Mouse (Mus musculus): ENCODE results near the gene Plekhj1. TPM values are rescaled to one million over a fixed set of nuclear protein-coding genes. Genes with fewer than 3 reads are reported as not detected.

The Plekhj1 gene
- polyA plus RNA-seq (2016; fragmentation: Nextera tagmentation; extraction: Ambion mirVana), result 139 TPM in 2 replicates

DNA sequence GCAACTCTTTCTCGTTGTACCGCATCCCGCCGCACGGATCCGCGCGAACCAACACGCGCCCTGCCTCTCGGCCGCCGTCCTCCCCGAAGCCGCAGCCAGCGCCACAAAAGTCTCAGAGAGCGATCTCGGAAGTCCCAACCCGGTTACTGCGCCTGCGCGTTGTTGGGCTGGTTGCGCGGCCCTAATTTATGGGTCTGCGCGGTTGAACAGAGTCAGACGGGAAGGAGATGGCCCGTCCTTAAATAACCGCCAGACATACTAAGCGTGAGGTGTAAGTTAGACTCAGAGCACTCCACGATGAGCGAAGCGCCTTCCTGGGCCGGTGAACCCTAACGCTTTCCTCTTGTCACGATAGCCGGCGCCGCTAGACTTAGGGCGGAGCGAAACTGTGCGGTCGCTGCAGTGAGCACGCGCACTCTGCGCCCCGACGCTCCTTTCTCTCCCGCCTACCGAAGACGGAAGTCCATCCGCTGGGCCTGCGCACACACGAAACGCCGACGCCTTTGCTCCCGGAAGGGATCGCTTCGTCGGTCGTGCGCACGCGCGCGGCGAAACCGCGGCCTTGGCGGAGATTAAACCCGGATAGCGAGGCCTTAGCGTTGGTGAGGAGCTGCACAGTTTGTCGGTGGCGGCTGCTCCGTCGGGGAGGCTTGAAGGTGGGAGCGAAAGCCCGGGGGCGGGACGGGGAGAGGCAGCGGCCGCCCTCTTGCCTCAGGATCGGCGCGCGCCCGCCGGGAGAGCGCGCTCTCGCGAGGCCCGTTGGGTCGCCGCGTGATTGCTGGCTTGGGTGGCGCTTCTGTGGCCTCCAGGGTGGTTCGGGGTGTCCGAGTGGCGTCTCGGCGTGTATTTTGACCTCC lies at the start of gene Plekhj1, which contains the start of gene Sf3a2:
Plekhj1 (minus strand) TSS at position 477 of the 857 bp plus-strand sequence.
Sf3a2 (plus strand) TSS at position 49 of the 857 bp plus-strand sequence.
- peak; percentile 93 for ATAC-seq (ENCODE audit: low FRiP score)
- H3K36me3 ChIP-seq, result peaks cover 60% of the 10 kb centered on the region
- H3K4me2 ChIP-seq (replicated peaks), result peak within 1 kb of the TSS; percentile 95
- H3K9ac ChIP-seq, result peak within 1 kb of the TSS; percentile 98
- H3K4me1 ChIP-seq, result peaks cover 28% of the 10 kb centered on the region
- H3K4me3 ChIP-seq, result peak within 1 kb of the TSS; percentile 89
- H3K27ac ChIP-seq, result peak within 1 kb of the TSS; percentile 97
- H3K9me3 ChIP-seq (replicated peaks), result no peaks in the 10 kb centered on the region
- no peaks in the 10 kb centered on the region for H3K27me3 ChIP-seq
- under 1% methylated on average over 102 of the region's 104 CpGs for WGBS

DNA sequence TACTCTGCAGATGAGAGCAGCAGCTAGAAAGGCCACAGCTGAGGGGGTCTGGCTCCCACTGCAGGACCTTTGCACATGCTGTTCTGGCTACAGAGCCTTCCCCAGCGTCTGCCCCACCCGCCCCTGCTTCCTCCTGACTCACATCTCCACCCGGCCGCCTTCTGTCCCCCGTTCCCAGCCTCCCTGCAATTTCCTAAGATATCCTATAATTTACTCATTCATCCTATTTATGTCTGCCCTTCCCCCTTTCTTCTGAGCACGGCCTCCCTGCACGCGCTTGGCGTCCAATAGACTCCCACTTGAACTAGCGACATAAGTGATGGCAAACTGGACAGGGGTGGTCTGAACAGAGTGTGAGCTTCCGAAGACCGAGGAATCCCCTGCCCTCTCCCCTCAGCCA lies 47.3 kb upstream of the Plekhj1 start:
- Histone ChIP-seq H3K27ac (no peak overlapping the region), H3K27me3 (peaks cover 53% of the 10 kb centered on the region), H3K4me1 (peaks cover 13% of the 10 kb centered on the region), H3K9me3 (replicated peaks) (no peaks in the 10 kb centered on the region), H3K9ac (no peak overlapping the region), H3K4me3 (no peak overlapping the region), H3K4me2 (replicated peaks) (no peak overlapping the region), H3K36me3 (no peaks in the 10 kb centered on the region)
- WGBS, result 80% methylated on average over 11 of the region's 12 CpGs
- ATAC-seq (ENCODE audit: low FRiP score), result no peak

DNA sequence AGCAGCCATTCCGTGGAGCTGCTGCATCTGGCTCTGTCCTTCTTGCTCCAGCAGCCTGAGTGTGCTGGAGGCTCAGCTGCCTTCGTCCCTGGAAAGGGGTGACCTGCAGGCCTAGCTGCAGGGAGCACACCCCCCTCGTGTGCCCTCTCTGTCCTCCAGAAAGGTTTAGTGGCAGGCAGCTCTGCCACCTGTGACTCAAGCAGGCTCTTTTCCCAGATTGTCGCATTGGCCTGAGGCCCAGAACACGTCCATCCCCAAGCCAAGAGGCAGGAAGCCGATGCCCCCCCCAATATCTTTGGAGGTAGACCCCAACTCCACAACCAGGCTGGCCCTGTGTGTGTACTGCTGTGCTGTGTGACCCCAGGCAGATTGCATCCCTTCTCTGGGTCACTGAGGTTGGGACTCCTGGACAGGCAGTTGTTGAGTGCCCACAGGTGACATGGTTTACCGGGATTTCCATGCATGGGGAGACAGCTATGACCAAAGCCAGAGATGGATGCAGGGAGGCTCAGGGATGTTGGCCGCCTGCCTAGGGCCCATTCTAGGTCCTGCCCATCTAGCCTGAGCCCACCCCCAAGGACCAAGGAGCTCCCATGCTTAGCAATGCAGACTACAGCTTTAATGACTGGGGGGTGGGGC lies 46.7 kb upstream of the Plekhj1 start:
- H3K9ac ChIP-seq, result no peak overlapping the region
- H3K27me3 ChIP-seq, result peaks cover 54% of the 10 kb centered on the region
- 64% methylated on average over 8 of the region's 8 CpGs for WGBS
- H3K4me2 ChIP-seq (replicated peaks), result no peak overlapping the region
- H3K27ac ChIP-seq, result no peak overlapping the region
- H3K36me3 ChIP-seq, result no peaks in the 10 kb centered on the region
- H3K9me3 ChIP-seq (replicated peaks), result no peaks in the 10 kb centered on the region
- no peak overlapping the region for H3K4me3 ChIP-seq
- H3K4me1 ChIP-seq, result peaks cover 13% of the 10 kb centered on the region
- no peak for ATAC-seq (ENCODE audit: low FRiP score)

DNA sequence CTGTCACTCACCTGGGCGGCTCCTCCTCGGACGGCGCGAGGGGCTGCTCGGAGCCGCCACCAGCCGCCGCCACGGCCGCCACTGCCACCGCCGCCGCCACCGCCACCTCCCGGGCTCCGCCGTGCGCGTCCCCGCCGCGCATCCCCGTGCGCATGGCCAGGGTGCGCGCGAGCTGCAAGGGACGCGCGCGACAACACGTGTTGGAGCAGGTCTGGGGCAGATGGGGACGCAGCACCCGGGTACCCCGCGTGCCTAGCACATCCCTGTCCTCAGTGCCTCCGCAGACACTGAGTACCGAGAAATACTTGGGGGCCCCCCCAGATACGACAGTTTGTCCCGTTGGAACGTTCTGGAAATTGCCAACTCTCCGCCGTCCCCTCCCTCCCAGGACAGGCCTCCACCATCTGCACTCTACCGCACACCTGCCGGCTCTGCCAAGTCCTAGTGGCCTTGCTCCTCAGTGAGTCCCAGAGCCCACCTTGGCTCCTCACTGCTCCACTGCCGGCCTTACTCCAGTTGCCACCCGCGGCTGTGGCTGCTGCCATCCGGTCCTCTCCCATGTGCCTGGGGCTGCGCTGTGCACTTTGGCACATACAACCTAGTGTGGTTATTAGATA lies 45.6 kb upstream of the Plekhj1 start, which contains the start of gene Lingo3:
Lingo3 (minus strand) TSS at position 109 of the 617 bp plus-strand sequence.
- Histone ChIP-seq H3K4me3 (peak within 1 kb of the TSS; percentile 44), H3K27ac (no peak within 1 kb of the TSS), H3K4me1 (peaks cover 13% of the 10 kb centered on the region), H3K9ac (peak within 1 kb of the TSS; percentile 66), H3K27me3 (peaks cover 54% of the 10 kb centered on the region), H3K9me3 (replicated peaks) (no peaks in the 10 kb centered on the region), H3K36me3 (no peaks in the 10 kb centered on the region), H3K4me2 (replicated peaks) (peak within 1 kb of the TSS; percentile 79)
- no peak for ATAC-seq (ENCODE audit: low FRiP score)
- WGBS, result 4% methylated on average over 51 of the region's 51 CpGs

DNA sequence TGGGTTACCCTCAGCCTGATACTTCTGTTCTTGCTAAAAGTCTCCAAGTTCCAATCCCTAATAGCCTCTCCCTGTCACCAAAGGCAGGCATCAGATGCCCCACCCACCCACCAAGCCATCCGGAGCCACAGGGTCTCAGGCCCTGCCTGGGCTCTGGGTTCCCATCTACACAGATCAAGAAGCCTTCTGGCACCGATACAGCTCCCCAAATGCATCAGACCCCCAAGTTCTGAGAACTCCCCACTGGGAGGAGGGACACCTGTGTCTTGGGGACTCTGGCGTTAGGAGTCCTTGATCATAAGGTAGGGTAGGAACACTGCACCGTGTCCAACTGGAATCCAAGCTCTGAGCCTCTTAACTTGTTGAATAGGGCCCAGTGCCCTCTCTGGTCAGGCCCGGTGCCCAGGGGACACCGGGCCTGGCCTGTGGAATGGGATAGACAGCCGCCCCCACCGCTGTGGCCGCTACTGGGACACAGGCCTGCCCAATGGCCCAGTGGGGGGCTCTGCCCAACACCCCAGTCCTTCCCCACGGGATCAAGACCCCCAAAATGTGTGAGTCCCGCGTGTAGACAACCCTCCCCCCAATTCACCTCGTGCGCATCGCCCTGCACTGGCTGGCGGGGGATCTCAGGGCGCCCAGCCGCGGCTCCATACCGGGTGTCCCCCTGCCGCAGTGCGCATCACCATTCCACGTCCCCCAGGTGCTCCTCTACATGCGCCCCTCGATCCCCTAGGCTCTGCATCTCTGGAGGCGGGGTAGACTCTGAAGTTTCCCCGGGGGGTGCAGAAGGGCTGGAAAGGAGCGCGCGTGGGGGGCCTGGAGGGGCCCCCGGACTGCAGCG lies 44.9 kb upstream of the Plekhj1 start:
- Histone ChIP-seq H3K4me3 (peak overlapping the region; percentile 44), H3K27ac (no peak overlapping the region), H3K4me2 (replicated peaks) (peak overlapping the region; percentile 79), H3K4me1 (peaks cover 13% of the 10 kb centered on the region), H3K27me3 (peaks cover 54% of the 10 kb centered on the region), H3K9me3 (replicated peaks) (no peaks in the 10 kb centered on the region), H3K9ac (peak overlapping the region; percentile 66), H3K36me3 (no peaks in the 10 kb centered on the region)
- 9% methylated on average over 32 of the region's 32 CpGs for WGBS
- no peak for ATAC-seq (ENCODE audit: low FRiP score)

DNA sequence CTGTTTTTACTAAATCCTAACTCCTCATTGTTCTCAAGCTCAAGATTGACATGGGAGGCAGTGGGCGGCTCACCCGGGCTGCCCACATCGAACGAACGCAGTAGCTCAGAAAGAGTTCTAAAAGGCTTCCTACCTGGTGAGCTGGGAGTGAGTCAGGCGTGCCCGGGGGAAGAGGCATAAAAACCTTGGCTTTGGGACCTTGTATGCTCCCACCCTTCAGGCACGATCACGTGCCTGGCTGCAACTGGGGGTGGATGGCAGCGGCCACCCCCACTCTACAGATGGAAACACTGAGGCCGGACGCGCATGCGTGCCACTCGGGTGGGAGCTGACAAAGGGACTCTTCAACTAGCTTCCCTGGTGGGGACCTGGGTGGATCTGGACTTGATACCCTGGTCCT lies 43.9 kb upstream of the Plekhj1 start:
- Histone ChIP-seq H3K4me1 (peaks cover 13% of the 10 kb centered on the region), H3K36me3 (no peaks in the 10 kb centered on the region), H3K9me3 (replicated peaks) (no peaks in the 10 kb centered on the region), H3K4me3 (no peak overlapping the region), H3K27ac (no peak overlapping the region), H3K27me3 (peaks cover 56% of the 10 kb centered on the region), H3K4me2 (replicated peaks) (no peak overlapping the region), H3K9ac (no peak overlapping the region)
- no peak for ATAC-seq (ENCODE audit: low FRiP score)
- 80% methylated on average over 15 of the region's 15 CpGs for WGBS

DNA sequence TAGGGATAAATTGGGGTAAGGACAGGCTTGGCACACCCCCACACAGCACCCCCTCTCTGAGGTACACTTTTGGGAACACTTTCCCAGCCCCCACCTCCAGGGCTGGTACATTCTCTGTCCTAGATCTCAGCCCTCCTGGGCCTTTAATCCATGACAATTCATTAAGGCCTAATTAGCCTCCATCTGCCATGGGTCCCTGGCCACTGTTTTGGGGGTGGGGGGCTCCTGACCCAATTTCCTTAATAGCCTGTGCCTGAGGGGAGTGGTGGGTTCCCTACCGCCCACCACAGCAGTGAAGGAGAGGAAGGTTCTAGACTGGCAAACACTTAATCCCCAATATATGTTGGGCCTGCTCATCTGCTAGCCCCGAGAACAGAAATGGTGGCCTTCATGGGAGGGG lies 43.3 kb upstream of the Plekhj1 start:
- H3K27me3 ChIP-seq, result peaks cover 63% of the 10 kb centered on the region
- 87% methylated on average over 2 of the region's 2 CpGs for WGBS

DNA sequence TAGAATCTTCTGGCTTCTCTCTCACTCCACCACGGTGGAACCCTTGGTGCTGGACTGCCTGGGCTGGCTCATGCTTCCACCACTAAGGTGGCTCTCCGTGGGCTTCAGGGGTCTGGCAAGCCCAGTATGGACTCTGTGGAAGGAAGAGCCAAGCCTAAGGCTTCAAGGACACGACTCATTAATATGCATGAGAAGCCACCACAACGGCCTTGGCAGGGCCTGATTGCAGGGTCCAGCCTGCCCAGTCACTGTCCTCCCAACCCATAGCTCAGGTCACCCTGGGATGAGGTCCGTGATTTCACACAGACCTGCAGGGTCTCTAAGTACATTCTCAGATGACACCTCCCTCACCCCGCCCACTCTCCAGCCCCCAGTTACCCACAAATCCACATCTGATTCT lies 41.4 kb upstream of the Plekhj1 start:
- Histone ChIP-seq H3K9me3 (replicated peaks) (no peaks in the 10 kb centered on the region; the same call in 1 of the 2 replicates), H3K27ac (no peak overlapping the region), H3K4me3 (no peak overlapping the region), H3K27me3 (peaks cover 65% of the 10 kb centered on the region), H3K4me2 (replicated peaks) (no peak overlapping the region), H3K36me3 (no peaks in the 10 kb centered on the region), H3K9ac (no peak overlapping the region), H3K4me1 (peaks cover 23% of the 10 kb centered on the region)
- ATAC-seq (ENCODE audit: low FRiP score), result no peak
- 53% methylated on average over 6 of the region's 6 CpGs for WGBS

More for the DNA sequence above, 43.3 kb upstream of the Plekhj1 start:
- Histone ChIP-seq H3K4me1 (peaks cover 13% of the 10 kb centered on the region), H3K36me3 (no peaks in the 10 kb centered on the region), H3K9me3 (replicated peaks) (no peaks in the 10 kb centered on the region), H3K9ac (no peak overlapping the region), H3K4me2 (replicated peaks) (no peak overlapping the region), H3K27ac (no peak overlapping the region), H3K4me3 (no peak overlapping the region)
- no peak for ATAC-seq (ENCODE audit: low FRiP score)

DNA sequence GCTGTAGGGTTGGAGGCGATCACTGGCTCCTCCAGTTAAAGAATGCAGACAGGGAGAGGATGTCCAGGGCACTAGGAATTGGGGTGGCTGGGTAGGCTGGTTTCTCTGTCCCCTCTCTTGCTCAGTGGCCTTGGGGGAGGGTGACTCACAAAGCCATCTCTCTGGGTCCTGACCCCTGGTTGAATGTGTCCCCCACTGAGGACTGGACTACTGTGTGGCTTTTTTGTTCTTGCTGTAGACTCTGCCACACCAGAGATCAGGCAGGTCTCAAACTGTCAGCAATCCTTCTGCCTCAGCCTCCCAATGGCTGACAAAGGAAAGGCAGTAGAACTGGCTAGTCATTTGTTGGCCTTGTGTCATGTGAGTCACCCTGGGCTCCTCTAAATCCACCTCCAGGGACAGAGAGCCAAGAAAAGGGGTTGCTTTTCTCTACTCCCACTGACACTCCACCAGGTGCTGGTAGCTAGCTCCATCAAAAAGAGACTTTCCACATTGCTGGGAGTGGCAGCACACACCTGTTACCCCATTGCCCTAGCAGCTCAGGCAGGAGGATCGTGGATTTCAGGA lies 40.0 kb upstream of the Plekhj1 start:
- Histone ChIP-seq H3K4me2 (replicated peaks) (no peak overlapping the region), H3K4me3 (no peak overlapping the region), H3K27ac (no peak overlapping the region), H3K9ac (no peak overlapping the region), H3K4me1 (peaks cover 18% of the 10 kb centered on the region), H3K9me3 (replicated peaks) (no peaks in the 10 kb centered on the region; the same call in 1 of the 2 replicates), H3K27me3 (peaks cover 65% of the 10 kb centered on the region), H3K36me3 (no peaks in the 10 kb centered on the region)
- ATAC-seq (ENCODE audit: low FRiP score), result no peak
- WGBS, result 56% methylated on average over 2 of the region's 2 CpGs

DNA sequence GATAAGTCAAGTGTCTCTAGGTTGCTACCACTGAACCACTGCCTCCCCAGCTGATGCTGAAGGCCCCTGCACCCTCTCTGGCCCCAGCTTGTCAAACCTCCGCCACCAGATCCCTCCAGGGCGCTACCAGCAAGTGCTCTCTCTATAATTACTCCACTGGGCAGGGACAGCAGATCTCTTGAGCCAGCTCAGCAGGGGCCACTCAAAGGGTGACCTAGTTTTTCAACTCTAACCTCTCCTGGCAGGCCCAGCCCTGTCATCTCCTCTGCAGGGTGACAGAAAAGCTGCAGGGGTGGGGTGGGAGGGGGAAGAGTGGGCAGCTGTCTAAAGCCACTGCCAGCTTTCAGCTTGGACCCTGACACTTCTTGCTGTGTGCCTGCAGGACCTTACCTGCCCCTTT lies 39.4 kb upstream of the Plekhj1 start:
- H3K4me1 ChIP-seq, result peaks cover 15% of the 10 kb centered on the region
- H3K27me3 ChIP-seq, result peaks cover 65% of the 10 kb centered on the region
- no peaks in the 10 kb centered on the region for H3K36me3 ChIP-seq
- no peak for ATAC-seq (ENCODE audit: low FRiP score)
- H3K4me3 ChIP-seq, result no peak overlapping the region
- H3K9me3 ChIP-seq (replicated peaks), result no peaks in the 10 kb centered on the region; the same call in 1 of the 2 replicates
- no peak overlapping the region for H3K27ac ChIP-seq
- WGBS, result 18% methylated on average over 2 of the region's 2 CpGs
- peak overlapping the region; percentile 44 for H3K9ac ChIP-seq
- H3K4me2 ChIP-seq (replicated peaks), result no peak overlapping the region

DNA sequence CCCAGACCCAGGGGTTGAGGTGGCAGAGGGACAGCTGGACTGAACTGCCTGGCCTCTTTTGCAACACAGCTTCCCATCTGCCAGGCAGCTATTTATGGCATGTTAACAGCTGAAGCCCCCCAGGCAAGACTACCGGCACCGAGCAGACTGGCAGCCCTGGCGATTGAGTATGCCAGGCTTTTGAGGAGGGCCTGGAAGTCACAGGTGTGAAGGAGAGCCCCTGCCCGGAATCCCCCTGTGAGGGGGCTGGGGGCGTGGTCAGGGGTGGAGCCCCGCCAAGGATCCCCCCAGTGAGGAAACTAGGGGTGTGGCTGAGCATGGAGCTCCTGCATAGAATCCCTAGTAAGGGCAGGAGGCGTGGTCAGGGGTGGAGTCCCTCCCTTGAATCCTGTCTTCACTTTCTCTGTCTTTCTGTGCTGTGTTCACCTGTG lies 38.5 kb upstream of the Plekhj1 start:
- H3K4me3 ChIP-seq, result no peak overlapping the region
- no peaks in the 10 kb centered on the region for H3K36me3 ChIP-seq
- no peak overlapping the region for H3K4me2 ChIP-seq (replicated peaks)
- ATAC-seq (ENCODE audit: low FRiP score), result no peak
- H3K27ac ChIP-seq, result no peak overlapping the region
- no peak overlapping the region for H3K9ac ChIP-seq
- no peaks in the 10 kb centered on the region; the same call in 1 of the 2 replicates for H3K9me3 ChIP-seq (replicated peaks)
- WGBS, result 44% methylated on average over 7 of the region's 7 CpGs
- H3K4me1 ChIP-seq, result peaks cover 18% of the 10 kb centered on the region
- peaks cover 56% of the 10 kb centered on the region for H3K27me3 ChIP-seq
